Mouse (Mus musculus) cerebellum, adult (tissue): Measurements from ENCODE around the gene En2.

Source experiments
- ATAC-seq: cut with Nextera tagmentation; 2 replicates; pipeline ENCODE4 v1.9.2; 2017; ENCODE audit warnings: mild to moderate bottlenecking, moderate library complexity, mixed read lengths; ENCODE audit not compliant: insufficient number of reproducible peaks, low FRiP score, low TSS enrichment

The En2 gene

GRCm38 (mm10) chr5:28159072-28159458 is 6.4 kb upstream of the En2 start:
- no peak for ATAC-seq

- ATAC-seq, result no peak
These were observed 5.5 kb upstream of the En2 start for GRCm38 (mm10) chr5:28159891-28160470.

- ATAC-seq, result no peak
These were observed 4.0 kb upstream of the En2 start for GRCm38 (mm10) chr5:28161383-28161937.

DNA sequence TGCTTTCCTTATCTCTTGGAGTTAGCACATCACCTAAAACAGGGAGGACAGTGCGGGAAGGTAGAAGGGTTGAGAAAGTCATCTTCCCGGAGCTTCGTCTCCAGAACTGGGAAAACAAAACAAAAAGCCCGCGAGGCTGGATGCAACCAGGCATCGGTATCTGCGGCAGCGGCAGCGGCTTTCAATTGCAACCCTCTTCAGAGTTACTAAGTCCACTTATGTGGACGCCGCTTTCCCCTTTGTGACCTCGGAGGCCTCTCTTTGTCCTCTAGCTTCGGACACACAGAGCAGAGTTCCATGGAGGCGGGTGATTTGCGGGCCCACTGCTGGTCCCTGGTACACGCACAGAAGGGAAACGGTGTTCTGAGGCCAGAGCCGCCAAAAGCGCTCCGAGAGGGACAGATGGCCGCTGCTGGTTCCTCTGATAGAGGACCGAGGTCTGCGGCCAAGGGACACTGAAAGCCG is 3.5 kb upstream of the En2 start:
- peak; percentile 54 for ATAC-seq

DNA sequence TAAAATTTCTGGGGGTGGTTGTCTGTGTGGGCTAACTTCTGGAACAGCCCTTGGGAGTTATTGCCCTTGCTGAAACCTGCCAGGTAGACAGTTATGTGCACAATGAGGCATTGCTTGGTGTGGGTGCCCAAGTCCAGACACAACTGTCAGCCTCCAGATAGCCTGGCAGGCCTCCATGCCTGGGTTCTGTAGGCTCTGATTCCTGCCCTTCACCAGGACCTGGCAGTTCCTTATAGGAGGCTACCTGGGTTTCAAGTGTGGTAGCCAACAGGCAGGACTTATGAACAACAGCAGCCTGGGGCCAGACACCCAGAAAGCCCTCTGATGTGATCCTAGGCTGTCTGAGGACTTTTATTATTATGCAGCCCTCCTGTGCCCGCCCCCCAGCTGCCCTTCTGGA is 1.6 kb upstream of the En2 start:
- no peak for ATAC-seq

DNA sequence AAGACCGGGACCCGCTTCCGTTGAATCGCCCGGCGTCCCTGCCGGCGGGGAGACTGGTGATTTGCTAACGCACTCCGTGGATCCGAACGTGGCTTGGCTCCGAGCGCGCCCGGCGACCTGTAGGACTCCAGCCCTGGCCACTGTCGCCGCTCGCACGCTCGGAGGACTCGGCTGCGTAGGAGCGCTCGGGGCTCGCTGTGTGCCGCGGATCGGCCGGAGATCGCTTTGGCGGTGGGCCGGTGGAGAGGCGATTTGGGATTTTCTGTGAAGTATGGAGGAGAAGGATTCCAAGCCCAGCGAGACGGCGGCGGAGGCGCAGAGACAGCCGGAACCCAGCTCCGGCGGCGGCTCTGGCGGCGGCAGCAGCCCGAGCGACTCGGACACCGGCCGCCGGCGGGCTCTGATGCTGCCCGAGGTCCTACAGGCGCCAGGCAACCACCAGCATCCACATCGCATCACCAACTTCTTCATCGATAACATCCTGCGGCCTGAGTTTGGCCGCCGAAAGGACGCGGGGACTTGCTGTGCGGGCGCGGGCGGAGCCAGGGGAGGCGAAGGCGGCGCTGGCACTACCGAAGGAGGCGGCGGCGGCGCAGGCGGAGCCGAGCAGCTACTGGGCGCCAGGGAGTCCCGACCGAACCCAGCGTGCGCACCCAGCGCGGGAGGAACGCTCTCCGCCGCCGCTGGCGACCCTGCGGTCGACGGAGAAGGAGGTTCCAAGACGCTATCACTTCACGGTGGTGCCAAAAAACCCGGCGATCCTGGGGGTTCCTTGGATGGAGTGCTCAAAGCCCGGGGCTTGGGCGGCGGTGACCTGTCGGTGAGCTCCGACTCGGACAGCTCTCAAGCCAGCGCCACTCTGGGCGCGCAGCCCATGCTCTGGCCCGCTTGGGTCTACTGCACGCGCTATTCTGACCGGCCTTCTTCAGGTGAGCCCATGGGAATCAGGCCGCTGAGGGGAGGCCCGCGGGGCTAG is 1.1 kb downstream of the En2 start:
- 0 out of 2 replicates have a peak, but pooled peaks have one; percentile 9 for ATAC-seq

- ATAC-seq, result no peak
These were observed 2.2 kb downstream of the En2 start for GRCm38 (mm10) chr5:28167611-28168252.

- no peak for ATAC-seq
These were observed 3.0 kb downstream of the En2 start for GRCm38 (mm10) chr5:28168253-28169165.

GRCm38 (mm10) chr5:28169166-28169801 is 3.8 kb downstream of the En2 start:
- ATAC-seq, result no peak

DNA sequence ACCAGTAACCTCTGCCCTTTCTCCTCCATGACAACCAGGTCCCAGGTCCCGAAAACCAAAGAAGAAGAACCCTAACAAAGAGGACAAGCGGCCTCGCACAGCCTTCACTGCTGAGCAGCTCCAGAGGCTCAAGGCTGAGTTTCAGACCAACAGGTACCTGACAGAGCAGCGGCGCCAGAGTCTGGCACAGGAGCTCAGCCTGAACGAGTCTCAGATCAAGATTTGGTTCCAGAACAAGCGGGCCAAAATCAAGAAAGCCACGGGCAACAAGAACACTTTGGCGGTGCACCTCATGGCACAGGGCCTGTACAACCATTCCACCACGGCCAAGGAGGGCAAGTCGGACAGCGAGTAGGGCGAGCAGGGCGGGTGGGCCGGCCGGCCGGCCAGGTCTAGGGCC is 4.6 kb downstream of the En2 start:
- ATAC-seq, result no peak

DNA sequence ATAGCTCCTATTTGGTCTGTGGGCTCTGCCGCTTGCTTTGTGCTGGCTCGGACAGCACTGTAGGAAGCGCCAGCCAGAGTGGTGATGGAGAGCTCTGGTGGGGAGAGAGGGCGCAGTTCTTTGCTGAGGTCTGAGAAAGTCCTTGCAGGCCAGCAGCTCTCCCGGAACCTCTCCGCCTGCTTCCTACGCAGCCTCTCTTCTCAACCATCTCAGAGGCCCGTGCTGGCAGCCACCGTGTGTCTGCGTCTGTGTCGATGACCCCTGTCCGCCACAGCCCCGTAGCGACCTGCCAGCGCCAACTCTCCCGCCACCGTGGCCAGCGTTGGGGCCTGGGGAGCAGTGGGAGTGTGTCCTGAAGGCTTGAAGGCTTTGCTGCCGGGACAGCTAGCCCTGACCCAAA is 5.4 kb downstream of the En2 start:
- ATAC-seq, result no peak

GRCm38 (mm10) chr5:28171667-28172066 is 6.2 kb downstream of the En2 start:
- no peak for ATAC-seq

DNA sequence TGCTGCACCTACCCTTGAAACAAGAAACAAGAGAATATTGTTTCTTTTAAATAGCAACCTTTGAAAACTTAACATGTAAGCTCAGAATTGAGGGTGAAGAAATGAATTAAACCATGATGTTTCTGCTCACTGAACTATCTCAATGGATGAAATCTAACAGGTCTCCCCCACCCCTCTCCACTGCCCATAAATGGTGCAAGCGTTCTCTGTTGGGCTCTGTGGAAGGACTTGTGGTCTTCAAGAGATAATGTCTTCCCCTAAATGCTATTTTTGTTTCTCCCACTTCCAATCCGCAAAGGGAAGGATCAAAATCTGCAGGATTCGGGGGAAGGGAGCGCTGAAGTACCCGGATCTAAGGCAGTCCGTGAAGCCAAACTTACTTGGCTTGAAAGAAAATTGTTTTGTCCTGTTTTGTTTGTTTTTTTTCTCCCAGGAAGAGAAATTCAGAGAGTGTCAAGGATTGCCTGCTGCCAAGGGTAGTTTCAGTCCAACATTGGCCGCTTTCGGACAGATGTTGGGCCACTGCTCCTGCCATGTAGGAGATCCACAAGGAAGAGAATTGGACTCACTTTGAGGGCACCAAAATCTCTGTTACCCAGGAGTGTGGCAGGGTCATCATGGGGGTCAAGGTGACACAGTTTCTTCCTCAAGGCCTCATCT is 6.9 kb downstream of the En2 start:
- no peak for ATAC-seq

- ATAC-seq, result no peak
These were observed 7.6 kb downstream of the En2 start for GRCm38 (mm10) chr5:28172921-28173670.

DNA sequence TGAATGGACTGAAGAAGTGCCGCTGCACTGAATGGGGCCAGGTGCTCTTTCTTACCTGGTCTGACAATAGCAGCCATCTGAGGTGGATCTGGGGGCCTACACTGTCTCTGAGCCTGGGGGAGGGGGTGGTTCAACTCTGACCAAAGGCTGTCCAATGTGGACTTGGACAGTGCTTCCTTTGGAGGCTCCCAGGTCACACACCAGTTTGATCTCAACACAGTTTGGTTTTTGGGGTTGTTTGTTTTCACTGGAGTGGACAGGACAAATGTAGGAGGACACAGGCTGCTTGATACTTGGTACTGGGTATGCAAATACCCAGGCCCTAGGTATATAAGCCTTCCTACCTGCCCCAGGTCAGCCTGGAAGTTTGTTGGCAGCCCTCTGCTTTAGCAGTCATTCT is 8.2 kb downstream of the En2 start:
- no peak for ATAC-seq

- ATAC-seq, result no peak
These were observed 8.6 kb downstream of the En2 start for GRCm38 (mm10) chr5:28174086-28174485.

- no peak for ATAC-seq
These were observed 9.5 kb downstream of the En2 start for GRCm38 (mm10) chr5:28174876-28175569.

DNA sequence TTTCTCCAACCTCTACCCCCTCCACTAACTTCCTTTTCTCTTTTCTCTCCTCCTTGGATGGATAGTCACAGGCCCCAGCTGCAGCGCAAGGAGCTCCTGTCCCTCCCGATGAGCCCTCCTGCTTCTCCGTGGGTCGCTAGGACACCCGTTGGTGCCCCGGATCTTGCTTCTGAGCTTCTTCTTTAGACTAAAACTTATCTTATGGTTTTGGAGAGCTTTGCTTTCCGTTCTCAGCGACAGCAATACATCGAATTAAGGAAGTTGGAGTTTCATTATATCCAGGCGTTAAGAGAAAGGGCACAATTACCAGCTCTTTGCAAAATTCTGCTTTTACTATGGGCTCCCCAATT is 10.1 kb downstream of the En2 start:
- no peak for ATAC-seq
